ENCODE assay signal across 30 mouse cellular contexts in the genomic region with DNA sequence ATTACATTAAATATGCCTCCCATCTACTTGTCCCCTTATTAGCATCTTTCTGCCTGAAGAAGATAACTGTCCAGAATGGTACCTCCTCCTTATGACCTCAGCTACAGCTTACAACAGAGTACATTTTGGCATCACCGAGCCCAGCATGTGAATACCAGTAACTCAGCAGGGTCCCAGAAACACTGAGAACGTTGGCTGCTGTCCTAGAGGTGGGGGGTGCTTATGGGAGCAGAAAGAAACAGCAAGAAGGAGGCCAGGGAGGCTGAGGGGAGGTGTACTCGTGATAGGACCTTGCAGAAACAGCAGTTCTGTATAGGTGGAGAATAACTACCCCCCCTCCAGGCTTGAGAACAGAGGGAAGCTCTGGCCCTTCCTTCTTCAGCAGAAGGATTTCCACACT. TPM values are rescaled to one million over a fixed set of nuclear protein-coding genes. Genes with fewer than 3 reads are reported as not detected.
DNase-seq lines count a peak whose midpoint lies in the region; TF ChIP-seq lines count a peak whose summit lies in the region.
"Had no signal": no experiment of that assay in that cellular context is flagged by ENCODE, and none has a peak within 500 bp of the region (broad histone marks: within the 10 kb centered on the region; RNA-seq: fewer than 3 reads in every experiment).

No protein-coding gene starts in this region.

- intact Hi-C loops in left cerebral cortex, postnatal 4 days (cut with DNase I) = no loop called here
- intact Hi-C loops in left cerebral cortex, postnatal 10 days (cut with DNase I) = no loop called here
- intact Hi-C loops in left cerebral cortex, postnatal 14 days (cut with DNase I) = no loop called here

- no peak for TF ChIP-seq POLR2A in cerebellum, adult 2 months (IDR thresholded peaks at IDR 0.05; ENCODE audit: borderline replicate concordance, insufficient read depth, low read length)

- H3K27ac ChIP-seq in cerebellum, adult 2 months (ENCODE audit: insufficient read depth, low read length) = no peak overlapping the region
- H3K27ac ChIP-seq: embryonic facial prominence, embryonic 12.5 days; forebrain, embryonic 13.5 days; heart, embryonic 10.5 days; heart, embryonic 15.5 days; limb, embryonic 13.5 days; liver, embryonic 12.5 days; midbrain, embryonic 13.5 days; neural tube, embryonic 15.5 days had no signal

- no peak overlapping the region for H3K4me3 ChIP-seq in cerebellum, adult 2 months (replicated peaks; ENCODE audit: insufficient read depth, low read depth, low read length)
- H3K4me3 ChIP-seq: embryonic facial prominence, embryonic 12.5 days; forebrain, embryonic 13.5 days; heart, embryonic 10.5 days; heart, embryonic 15.5 days; limb, embryonic 13.5 days; liver, embryonic 12.5 days; megakaryocyte, embryonic 14.5 days; midbrain, embryonic 13.5 days; neural tube, embryonic 15.5 days had no signal

- H3K4me1 ChIP-seq in cerebellum, adult 2 months (ENCODE audit: control insufficient read depth, insufficient read depth, low read length) = peaks cover 8% of the 10 kb centered on the region; the same call in 1 of the 2 replicates
- H3K4me1 ChIP-seq: embryonic facial prominence, embryonic 12.5 days; heart, embryonic 10.5 days; heart, embryonic 15.5 days; limb, embryonic 13.5 days; liver, embryonic 12.5 days; megakaryocyte, embryonic 14.5 days; neural tube, embryonic 15.5 days had no signal

- WGBS in cerebellum, adult 2 months = 4% methylated on average over 3 of the region's 3 CpGs

- DNase-seq in cerebellum, adult 11 months = peak; percentile 22
- no peak for DNase-seq in cerebellum, postnatal 4 days (ENCODE audit: low spot score in 2 of 2)
- peak; percentile 43 for DNase-seq in left cerebral cortex, postnatal 4 days
- DNase-seq in left cerebral cortex, postnatal 10 days (ENCODE audit: extremely low spot score in 1 of 2, low spot score in 2 of 2) = no peak
- peak; percentile 48 to 60 for DNase-seq in cerebellum, adult 2 months
- peak; percentile 32 to 41 for DNase-seq in cerebellum, postnatal 14 days
- DNase-seq in neural tube, embryonic 10.5 days (ENCODE audit: extremely low spot score, low spot score) = no peak
- no peak for DNase-seq in left cerebral cortex, postnatal 14 days (ENCODE audit: low spot score in 2 of 2)
- DNase-seq: adrenal gland, postnatal 14 days; embryo, embryonic 11 days; gastrocnemius, postnatal 14 days; heart, adult 11 months; kidney, adult 9 months; kidney, postnatal 14 days; layer of hippocampus, adult 9-11 months; liver, postnatal 0 days; lung, postnatal 4 days; right cerebral cortex, adult 18-20 months; spleen, adult 18-20 months; thymus, postnatal 14 days had no signal

- H3K27me3 ChIP-seq in cerebellum, adult 2 months (ENCODE audit: control insufficient read depth, insufficient read depth, low read length) = no peaks in the 10 kb centered on the region
- H3K27me3 ChIP-seq: embryonic facial prominence, embryonic 12.5 days; forebrain, embryonic 13.5 days; limb, embryonic 13.5 days; liver, embryonic 12.5 days; megakaryocyte, embryonic 14.5 days; midbrain, embryonic 13.5 days; neural tube, embryonic 15.5 days had no signal

- no peak for TF ChIP-seq CTCF in cerebellum, adult 2 months (IDR thresholded peaks at IDR 0.05; ENCODE audit: borderline replicate concordance, insufficient read depth, low read depth, low read length)

RNA-seq across cellular contexts. Expression of gene Cadm1, which starts 30.2 kb away (rescaled TPM):
- 100 to 1,000 TPM; 235 to 290 TPM for total RNA-seq in left cerebral cortex, postnatal 4 days (2021)
- 100 to 1,000 TPM; 217 to 243 TPM for total RNA-seq in left cerebral cortex, postnatal 10 days (2021)
- 55.9 and 66.7 TPM in 2 replicates for polyA plus RNA-seq in cerebellum, adult 2 months (2012; rRNA removed)
- total RNA-seq in left cerebral cortex, postnatal 14 days (2021) = 100 to 1,000 TPM; 201 to 225 TPM
- polyA plus RNA-seq: G1E had no signal

Comparison
In these comparisons a context has a peak if more than half of its experiments do, and no peak if none do; other contexts are left out.
1. DNase-seq: peak in cerebellum, adult 11 months (single experiment), left cerebral cortex, postnatal 4 days (single experiment), cerebellum, adult 2 months (2 of 2) and cerebellum, postnatal 14 days (2 of 2); none in cerebellum, postnatal 4 days (0 of 2), left cerebral cortex, postnatal 10 days (0 of 2), neural tube, embryonic 10.5 days (single experiment) and left cerebral cortex, postnatal 14 days (0 of 2).